Mouse (Mus musculus): Measurements from ENCODE around the gene Hoxb7. TPM values are rescaled to one million over a fixed set of nuclear protein-coding genes. Genes with fewer than 3 reads are reported as not detected.

Hoxb7 gene
- polyA plus RNA-seq, 1 experiment from 2014 or later = not detected

- no peak overlapping the region for H3K4me2 ChIP-seq
These were observed 14.1 kb downstream of the Hoxb7 start for GRCm38 (mm10) chr11:96300354-96301063.

GRCm38 (mm10) chr11:96301064-96301431 lies 14.6 kb downstream of the Hoxb7 start:
- Histone ChIP-seq H3K9ac (no peak overlapping the region), H3K9me3 (no peaks in the 10 kb centered on the region), H3K4me2 (no peak overlapping the region)

More at GRCm38 (mm10) chr11:96300354-96301063, 14.1 kb downstream of the Hoxb7 start:
- Histone ChIP-seq H3K9me3 (no peaks in the 10 kb centered on the region), H3K4me1 (peaks cover 15% of the 10 kb centered on the region), H3K4me3 (replicated peaks) (no peak overlapping the region), H3K36me3 (replicated peaks) (no peaks in the 10 kb centered on the region), H3K27me3 (peaks cover 100% of the 10 kb centered on the region), H3K27ac (no peak overlapping the region), H3K9ac (no peak overlapping the region)
- WGBS = under 1% methylated on average over 35 of the region's 35 CpGs
- no peak for ATAC-seq (ENCODE audit: low FRiP score)

DNA sequence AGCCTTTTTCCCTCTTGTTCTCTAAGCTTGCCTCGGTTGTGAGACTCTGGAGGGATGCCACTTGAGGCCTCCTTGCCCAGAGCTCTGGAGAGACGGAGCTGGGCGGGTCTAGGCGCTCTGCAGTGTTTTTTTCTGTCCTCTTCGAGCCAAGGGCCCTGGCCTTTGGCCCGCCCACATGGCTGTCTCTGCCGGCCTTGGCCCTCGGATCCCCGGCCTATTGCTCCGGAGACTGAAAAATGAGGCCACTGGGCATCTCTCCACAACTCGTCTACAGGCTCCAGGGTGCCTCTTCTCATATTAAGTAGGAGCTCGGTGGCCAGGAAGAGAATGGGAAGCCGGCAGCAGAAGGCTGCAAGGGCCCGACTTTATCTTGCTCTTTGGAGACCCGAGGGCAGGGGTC lies 15.4 kb downstream of the Hoxb7 start:
- H3K4me3 ChIP-seq (replicated peaks) = no peak overlapping the region
- no peak overlapping the region for H3K4me2 ChIP-seq
- no peak overlapping the region for H3K27ac ChIP-seq
- no peak for ATAC-seq (ENCODE audit: low FRiP score)
- no peak overlapping the region for H3K9ac ChIP-seq
- H3K36me3 ChIP-seq (replicated peaks) = no peaks in the 10 kb centered on the region
- H3K9me3 ChIP-seq = no peaks in the 10 kb centered on the region
- H3K27me3 ChIP-seq = peaks cover 100% of the 10 kb centered on the region
- WGBS = under 1% methylated on average over 15 of the region's 15 CpGs
- H3K4me1 ChIP-seq = peaks cover 15% of the 10 kb centered on the region

More at GRCm38 (mm10) chr11:96301064-96301431, 14.6 kb downstream of the Hoxb7 start:
- no peak overlapping the region for H3K27ac ChIP-seq
- H3K27me3 ChIP-seq = peaks cover 100% of the 10 kb centered on the region
- H3K4me1 ChIP-seq = peaks cover 15% of the 10 kb centered on the region
- H3K36me3 ChIP-seq (replicated peaks) = no peaks in the 10 kb centered on the region
- under 1% methylated on average over 8 of the region's 10 CpGs for WGBS
- no peak overlapping the region for H3K4me3 ChIP-seq (replicated peaks)
- ATAC-seq (ENCODE audit: low FRiP score) = no peak

DNA sequence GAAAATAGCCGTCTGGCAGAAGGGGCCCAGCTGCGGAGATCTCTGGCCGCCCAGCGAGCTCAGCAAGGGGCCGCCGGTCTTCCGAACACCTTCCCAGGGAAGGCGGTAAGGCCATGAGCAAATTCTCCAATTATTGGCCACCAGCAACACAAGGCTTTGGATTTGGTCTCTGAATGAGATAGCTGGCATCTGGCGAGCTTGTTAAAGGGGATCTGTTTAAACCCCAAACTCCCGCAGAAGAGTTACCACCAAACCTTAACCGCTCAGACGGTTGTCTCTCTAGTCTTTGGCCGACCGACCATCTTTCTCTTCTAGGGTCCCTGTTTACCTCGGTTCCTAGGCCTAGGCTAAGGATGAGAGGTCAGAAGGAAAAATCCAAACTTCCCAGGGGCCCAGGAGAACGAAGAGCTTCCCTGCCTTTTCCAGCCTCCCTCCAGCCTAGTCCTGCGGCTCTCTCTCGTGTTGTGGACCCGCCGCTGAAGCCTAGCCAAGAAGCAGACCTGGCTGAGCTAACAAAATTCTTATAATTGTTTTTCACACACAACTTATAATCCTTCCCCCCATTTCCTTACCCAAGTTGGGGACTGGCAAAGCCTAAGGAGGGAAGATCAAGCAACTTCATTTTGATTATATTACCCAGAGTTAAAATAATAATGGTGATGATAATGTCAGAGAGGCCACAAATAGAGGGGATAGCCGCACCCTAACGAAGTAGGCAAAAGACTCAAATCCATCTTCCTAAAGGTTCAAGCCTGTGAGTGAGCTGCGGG lies 16.1 kb downstream of the Hoxb7 start:
- Histone ChIP-seq H3K4me1 (peaks cover 15% of the 10 kb centered on the region), H3K27me3 (peaks cover 100% of the 10 kb centered on the region), H3K27ac (no peak overlapping the region), H3K9ac (no peak overlapping the region), H3K9me3 (no peaks in the 10 kb centered on the region), H3K4me2 (no peak overlapping the region), H3K4me3 (replicated peaks) (no peak overlapping the region), H3K36me3 (replicated peaks) (no peaks in the 10 kb centered on the region)
- WGBS = 4% methylated on average over 23 of the region's 23 CpGs
- ATAC-seq (ENCODE audit: low FRiP score) = no peak

GRCm38 (mm10) chr11:96303151-96304099 lies 17.0 kb downstream of the Hoxb7 start, which contains the start of gene Hoxb5:
Hoxb5 (plus strand) TSS chr11:96303336.
- no peak for ATAC-seq (ENCODE audit: low FRiP score)

GRCm38 (mm10) chr11:96304381-96305195 lies 18.2 kb downstream of the Hoxb7 start:
- Histone ChIP-seq H3K27ac (no peak overlapping the region), H3K27me3 (peaks cover 100% of the 10 kb centered on the region), H3K4me1 (peaks cover 12% of the 10 kb centered on the region), H3K9ac (no peak overlapping the region), H3K4me3 (replicated peaks) (no peak overlapping the region), H3K9me3 (no peaks in the 10 kb centered on the region), H3K36me3 (replicated peaks) (no peaks in the 10 kb centered on the region), H3K4me2 (no peak overlapping the region)
- ATAC-seq (ENCODE audit: low FRiP score) = no peak
- 1% methylated on average over 38 of the region's 38 CpGs for WGBS

More at GRCm38 (mm10) chr11:96303151-96304099, 17.0 kb downstream of the Hoxb7 start, which contains the start of gene Hoxb5:
- Histone ChIP-seq H3K9me3 (no peaks in the 10 kb centered on the region), H3K36me3 (replicated peaks) (no peaks in the 10 kb centered on the region), H3K27me3 (peaks cover 100% of the 10 kb centered on the region), H3K4me1 (peaks cover 15% of the 10 kb centered on the region), H3K9ac (no peak within 1 kb of the TSS), H3K27ac (no peak within 1 kb of the TSS), H3K4me3 (replicated peaks) (no peak within 1 kb of the TSS; the same call in 1 of the 2 replicates), H3K4me2 (no peak within 1 kb of the TSS)
- under 1% methylated on average over 69 of the region's 69 CpGs for WGBS

GRCm38 (mm10) chr11:96305505-96306182 lies 19.2 kb downstream of the Hoxb7 start:
- H3K27ac ChIP-seq = no peak overlapping the region

GRCm38 (mm10) chr11:96306183-96306907 lies 19.9 kb downstream of the Hoxb7 start:
- H3K27ac ChIP-seq = no peak overlapping the region
- H3K36me3 ChIP-seq (replicated peaks) = no peaks in the 10 kb centered on the region
- 5% methylated on average over 7 of the region's 7 CpGs for WGBS
- H3K4me3 ChIP-seq (replicated peaks) = no peak overlapping the region
- H3K27me3 ChIP-seq = peaks cover 100% of the 10 kb centered on the region
- H3K4me1 ChIP-seq = peaks cover 9% of the 10 kb centered on the region
- H3K4me2 ChIP-seq = no peak overlapping the region
- H3K9ac ChIP-seq = no peak overlapping the region
- H3K9me3 ChIP-seq = no peaks in the 10 kb centered on the region
- ATAC-seq (ENCODE audit: low FRiP score) = no peak

More at GRCm38 (mm10) chr11:96305505-96306182, 19.2 kb downstream of the Hoxb7 start:
- Histone ChIP-seq H3K4me1 (peaks cover 9% of the 10 kb centered on the region), H3K36me3 (replicated peaks) (no peaks in the 10 kb centered on the region), H3K9me3 (no peaks in the 10 kb centered on the region), H3K9ac (no peak overlapping the region), H3K4me2 (no peak overlapping the region), H3K4me3 (replicated peaks) (no peak overlapping the region), H3K27me3 (peaks cover 100% of the 10 kb centered on the region)
- ATAC-seq (ENCODE audit: low FRiP score) = no peak
- 12% methylated on average over 6 of the region's 6 CpGs for WGBS

DNA sequence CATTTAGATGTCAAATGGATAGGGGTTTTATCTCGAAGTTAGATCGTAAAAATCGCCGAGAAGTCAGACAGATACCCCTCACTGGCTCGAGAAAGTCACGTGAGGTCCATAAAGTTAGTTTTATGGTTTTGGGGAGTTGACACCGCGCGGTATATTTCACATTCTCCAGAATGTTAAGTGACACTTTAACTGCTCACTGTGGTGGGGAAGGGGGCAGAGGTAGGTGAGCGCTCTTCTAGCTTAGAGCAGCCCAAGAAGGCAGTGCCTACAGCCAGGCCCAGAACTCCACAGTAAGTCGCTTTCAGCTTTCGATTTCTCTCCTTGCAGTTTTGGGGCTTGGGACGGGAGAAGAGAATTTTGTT lies 20.5 kb downstream of the Hoxb7 start:
- Histone ChIP-seq H3K9me3 (no peaks in the 10 kb centered on the region), H3K36me3 (replicated peaks) (no peaks in the 10 kb centered on the region), H3K4me1 (peaks cover 9% of the 10 kb centered on the region), H3K4me3 (replicated peaks) (no peak overlapping the region), H3K9ac (no peak overlapping the region), H3K27ac (no peak overlapping the region), H3K4me2 (no peak overlapping the region), H3K27me3 (peaks cover 100% of the 10 kb centered on the region)
- no peak for ATAC-seq (ENCODE audit: low FRiP score)
- WGBS = 6% methylated on average over 13 of the region's 13 CpGs

DNA sequence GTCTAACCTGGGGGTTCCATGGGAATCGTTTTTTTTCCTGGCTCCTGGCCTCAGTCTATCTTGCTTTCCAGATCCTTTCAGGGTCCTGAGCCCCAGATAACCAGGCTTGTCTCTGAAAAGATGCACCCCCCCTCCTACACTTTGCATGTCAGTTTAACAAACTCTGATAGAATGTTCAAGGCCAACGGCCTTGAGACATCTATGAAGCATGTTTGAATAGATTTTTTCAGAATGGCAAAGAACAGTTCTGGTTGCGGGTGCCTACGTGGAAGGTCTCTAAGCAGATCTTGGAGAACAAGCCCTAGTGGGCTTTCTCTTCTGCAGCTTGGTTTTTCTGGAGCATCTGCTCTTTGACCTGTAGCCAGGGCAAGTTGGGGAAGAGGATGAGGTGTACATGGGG lies 22.3 kb downstream of the Hoxb7 start:
- H3K9me3 ChIP-seq = no peaks in the 10 kb centered on the region
- no peak overlapping the region for H3K9ac ChIP-seq
- H3K4me1 ChIP-seq = peaks cover 2% of the 10 kb centered on the region
- H3K27me3 ChIP-seq = peaks cover 100% of the 10 kb centered on the region
- H3K27ac ChIP-seq = no peak overlapping the region
- no peak for ATAC-seq (ENCODE audit: low FRiP score)
- WGBS = 21% methylated on average over 4 of the region's 4 CpGs
- H3K4me2 ChIP-seq = no peak overlapping the region
- no peak overlapping the region for H3K4me3 ChIP-seq (replicated peaks)
- no peaks in the 10 kb centered on the region for H3K36me3 ChIP-seq (replicated peaks)
